Mouse (Mus musculus) ES-E14 (cell line): Measurements from ENCODE around the gene 1700020L24Rik.

Source experiments
- HCFC1 ChIP-seq: IDR thresholded peaks from 2 replicates; pipeline ENCODE4 v1.6.1; 2012; ENCODE audit warnings: low read length, inconsistent platforms, borderline replicate concordance; ENCODE audit not compliant: insufficient read depth
- MAFK ChIP-seq: IDR thresholded peaks from 2 replicates; pipeline ENCODE4 v1.6.1; 2014; ENCODE audit warnings: mild to moderate bottlenecking, low read depth, low read length, inconsistent platforms; ENCODE audit not compliant: insufficient read depth
- ZC3H11A ChIP-seq: IDR thresholded peaks from 2 replicates; pipeline ENCODE4 v1.6.1; 2012; ENCODE audit warnings: low read depth, mild to moderate bottlenecking, inconsistent platforms, low read length, borderline replicate concordance
- ZNF384 ChIP-seq: IDR thresholded peaks from 2 replicates; pipeline ENCODE4 v1.6.1; 2012; ENCODE audit warnings: low read depth, low read length, inconsistent platforms

- TF ChIP-seq ZC3H11A = no peak
- no peak for TF ChIP-seq ZNF384
- no peak for TF ChIP-seq HCFC1
- TF ChIP-seq MAFK = no peak
Measured at GRCm38 (mm10) chr11:83408242-83408641, 29.2 kb upstream of the 1700020L24Rik start.
